In genomic region chr12:100997830-100998563, GRCm38 (mm10) we compare ENCODE assay signal across 13 mouse cellular contexts. TPM values are rescaled to one million over a fixed set of nuclear protein-coding genes. Genes with fewer than 3 reads are reported as not detected.
A peak's percentile ranks its signal among the peaks of the same experiment; 100 is the strongest.
DNase-seq lines count a peak whose midpoint lies in the region; ATAC-seq and TF ChIP-seq lines count a peak whose summit lies in the region.
"Had no signal": no experiment of that assay in that cellular context is flagged by ENCODE, and none has a peak within 500 bp of the region (broad histone marks: within the 10 kb centered on the region; RNA-seq: fewer than 3 reads in every experiment).

No protein-coding gene starts in this region.

- no peak overlapping the region for H3K4me3 ChIP-seq in forebrain, embryonic 10.5 days
- H3K4me3 ChIP-seq in forebrain, postnatal 0 days (ENCODE audit: low read depth, low read length), result no peak overlapping the region
- H3K4me3 ChIP-seq in stomach, embryonic 14.5 days (ENCODE audit: low read depth, low read length), result no peak overlapping the region
- H3K4me3 ChIP-seq in stomach, postnatal 0 days (ENCODE audit: low read depth, low read length), result no peak overlapping the region
- H3K4me3 ChIP-seq in intestine, embryonic 14.5 days (ENCODE audit: low read depth, low read length), result no peak overlapping the region
- no peak overlapping the region for H3K4me3 ChIP-seq in stomach, embryonic 16.5 days (replicated peaks; ENCODE audit: low read length)

- no peaks in the 10 kb centered on the region for H3K9me3 ChIP-seq in forebrain, embryonic 10.5 days
- no peaks in the 10 kb centered on the region for H3K9me3 ChIP-seq in forebrain, postnatal 0 days (ENCODE audit: low read length)
- H3K9me3 ChIP-seq in stomach, embryonic 14.5 days (ENCODE audit: control insufficient read depth, low read depth, low read length), result no peaks in the 10 kb centered on the region
- no peaks in the 10 kb centered on the region for H3K9me3 ChIP-seq in stomach, postnatal 0 days (ENCODE audit: control insufficient read depth, low read length)
- no peaks in the 10 kb centered on the region for H3K9me3 ChIP-seq in intestine, embryonic 14.5 days (ENCODE audit: control insufficient read depth, low read length)
- no peaks in the 10 kb centered on the region for H3K9me3 ChIP-seq in stomach, embryonic 16.5 days (replicated peaks; ENCODE audit: control insufficient read depth, low read length)

- no peak overlapping the region for H3K9ac ChIP-seq in forebrain, postnatal 0 days
- no peak overlapping the region for H3K9ac ChIP-seq in stomach, embryonic 14.5 days (replicated peaks; ENCODE audit: low read depth, low read length)
- no peak overlapping the region for H3K9ac ChIP-seq in stomach, postnatal 0 days (ENCODE audit: low read length)
- no peak overlapping the region for H3K9ac ChIP-seq in intestine, embryonic 14.5 days (ENCODE audit: low read length)
- no peak overlapping the region; the same call in 1 of the 2 replicates for H3K9ac ChIP-seq in stomach, embryonic 16.5 days (ENCODE audit: low read length)

- H3K4me2 ChIP-seq in forebrain, postnatal 0 days (ENCODE audit: low read depth), result no peak overlapping the region
- no peak overlapping the region for H3K4me2 ChIP-seq in stomach, embryonic 14.5 days (replicated peaks; ENCODE audit: low read depth, low read length)
- H3K4me2 ChIP-seq in stomach, postnatal 0 days (replicated peaks; ENCODE audit: low read depth), result no peak overlapping the region
- no peak overlapping the region for H3K4me2 ChIP-seq in intestine, embryonic 14.5 days (ENCODE audit: low read length)
- H3K4me2 ChIP-seq in stomach, embryonic 16.5 days (ENCODE audit: low read depth, low read length), result no peak overlapping the region

- peaks cover 100% of the 10 kb centered on the region for H3K4me1 ChIP-seq in forebrain, embryonic 10.5 days
- peaks cover 4% of the 10 kb centered on the region; the same call in 1 of the 2 replicates for H3K4me1 ChIP-seq in forebrain, postnatal 0 days (ENCODE audit: insufficient read depth)
- peaks cover 30% of the 10 kb centered on the region for H3K4me1 ChIP-seq in stomach, embryonic 14.5 days (ENCODE audit: control insufficient read depth, insufficient read depth, low read length)
- H3K4me1 ChIP-seq in stomach, postnatal 0 days (replicated peaks; ENCODE audit: control insufficient read depth, insufficient read depth), result peaks cover 2% of the 10 kb centered on the region; the same call in 1 of the 2 replicates
- peaks cover 24% of the 10 kb centered on the region for H3K4me1 ChIP-seq in intestine, embryonic 14.5 days (replicated peaks; ENCODE audit: control insufficient read depth, insufficient read depth, low read length)
- peaks cover 26% of the 10 kb centered on the region for H3K4me1 ChIP-seq in stomach, embryonic 16.5 days (ENCODE audit: control insufficient read depth, insufficient read depth, low read length)

- no peak for TF ChIP-seq EP300 in stomach, postnatal 0 days (optimal IDR thresholded peaks at IDR 0.05)

- DNase-seq in forebrain, embryonic 10.5 days (ENCODE audit: extremely low spot score, low spot score), result peak; percentile 49
- no peak for DNase-seq in forebrain, postnatal 0 days
- no peak for DNase-seq in stomach, postnatal 0 days (ENCODE audit: low spot score)
- DNase-seq in intestine, embryonic 14.5 days (ENCODE audit: low spot score), result no peak
- DNase-seq in layer of hippocampus, adult 9-10 months (ENCODE audit: low spot score), result no peak
- no peak for DNase-seq in lung, postnatal 25 days (ENCODE audit: low spot score)
- DNase-seq: cerebellum, adult 8-10 months; gastrocnemius, postnatal 14 days; kidney, postnatal 14 days had no signal

- ATAC-seq in forebrain, postnatal 0 days, result no peak
- ATAC-seq in stomach, embryonic 14.5 days (ENCODE audit: insufficient number of reproducible peaks, insufficient read depth, low FRiP score, low read depth), result peak; percentile 42; the same call in 1 of the 2 replicates
- ATAC-seq in stomach, postnatal 0 days (ENCODE audit: low FRiP score, low TSS enrichment), result no peak
- peak; percentile 41 for ATAC-seq in intestine, embryonic 14.5 days (replicated peaks; ENCODE audit: low FRiP score, low TSS enrichment, low read depth)
- ATAC-seq in stomach, embryonic 16.5 days (ENCODE audit: insufficient read depth, low FRiP score), result peak; percentile 26; the same call in 1 of the 2 replicates
- ATAC-seq: activated CD4-positive, CD25-positive, alpha-beta regulatory T cell, adult 4 months had no signal

- H3K27ac ChIP-seq in forebrain, embryonic 10.5 days, result peak overlapping the region; percentile 66; the same call in 1 of the 2 replicates
- no peak overlapping the region for H3K27ac ChIP-seq in forebrain, postnatal 0 days (ENCODE audit: low read depth, low read length)
- H3K27ac ChIP-seq in stomach, embryonic 14.5 days (ENCODE audit: low read length), result peak overlapping the region; percentile 33; the same call in 1 of the 2 replicates
- H3K27ac ChIP-seq in stomach, postnatal 0 days (replicated peaks), result no peak overlapping the region
- no peak overlapping the region for H3K27ac ChIP-seq in intestine, embryonic 14.5 days (ENCODE audit: low read depth)
- peak overlapping the region; percentile 24; the same call in 1 of the 2 replicates for H3K27ac ChIP-seq in stomach, embryonic 16.5 days (ENCODE audit: low read length)
- H3K27ac ChIP-seq: macrophage had no signal

- WGBS in forebrain, embryonic 10.5 days, result 18% methylated on average over 10 of the region's 10 CpGs
- 25% methylated on average over 10 of the region's 10 CpGs for WGBS in forebrain, postnatal 0 days
- WGBS in stomach, embryonic 14.5 days, result 10% methylated on average over 10 of the region's 10 CpGs
- 15% methylated on average over 10 of the region's 10 CpGs for WGBS in stomach, postnatal 0 days
- 8% methylated on average over 10 of the region's 10 CpGs for WGBS in intestine, embryonic 14.5 days
- WGBS in stomach, embryonic 16.5 days, result 16% methylated on average over 10 of the region's 10 CpGs

- H3K27me3 ChIP-seq in forebrain, embryonic 10.5 days (ENCODE audit: poor library complexity, severe bottlenecking), result no peaks in the 10 kb centered on the region
- no peaks in the 10 kb centered on the region for H3K27me3 ChIP-seq in forebrain, postnatal 0 days (ENCODE audit: insufficient read depth, low read length)
- H3K27me3 ChIP-seq in stomach, embryonic 14.5 days (ENCODE audit: control insufficient read depth, insufficient read depth, low read length), result no peaks in the 10 kb centered on the region
- no peaks in the 10 kb centered on the region for H3K27me3 ChIP-seq in stomach, postnatal 0 days (ENCODE audit: control insufficient read depth, insufficient read depth, low read length)
- no peaks in the 10 kb centered on the region for H3K27me3 ChIP-seq in intestine, embryonic 14.5 days (replicated peaks; ENCODE audit: control insufficient read depth, insufficient read depth, low read length)
- no peaks in the 10 kb centered on the region for H3K27me3 ChIP-seq in stomach, embryonic 16.5 days (ENCODE audit: control insufficient read depth, insufficient read depth, low read length)

- peaks cover 17% of the 10 kb centered on the region for H3K36me3 ChIP-seq in forebrain, embryonic 10.5 days (replicated peaks)
- H3K36me3 ChIP-seq in forebrain, postnatal 0 days (ENCODE audit: insufficient read depth), result no peaks in the 10 kb centered on the region
- H3K36me3 ChIP-seq in stomach, embryonic 14.5 days (ENCODE audit: control insufficient read depth, insufficient read depth, low read length), result no peaks in the 10 kb centered on the region
- H3K36me3 ChIP-seq in stomach, postnatal 0 days (ENCODE audit: control insufficient read depth, insufficient read depth, low read length), result no peaks in the 10 kb centered on the region
- H3K36me3 ChIP-seq in intestine, embryonic 14.5 days (ENCODE audit: control insufficient read depth, insufficient read depth, low read length), result no peaks in the 10 kb centered on the region
- H3K36me3 ChIP-seq in stomach, embryonic 16.5 days (ENCODE audit: control insufficient read depth, insufficient read depth, low read length), result no peaks in the 10 kb centered on the region

- no peak for TF ChIP-seq CTCF in forebrain, postnatal 0 days (IDR thresholded peaks at IDR 0.05; ENCODE audit: low read depth)
- TF ChIP-seq CTCF in stomach, postnatal 0 days (IDR thresholded peaks at IDR 0.05; ENCODE audit: low read depth), result no peak

RNA-seq across cellular contexts. Expression of gene Ccdc88c, which starts 30.9 kb away (rescaled TPM):
- 19.8 and 22.6 TPM in 2 replicates for polyA plus RNA-seq in forebrain, embryonic 10.5 days (2016; fragmentation: Nextera tagmentation; extraction: Ambion mirVana)
- total RNA-seq in forebrain, postnatal 0 days (2014; rRNA removed), result 31.3 and 31.5 TPM in 2 replicates
- polyA plus RNA-seq in forebrain, postnatal 0 days (2015; fragmentation: Nextera tagmentation; extraction: Ambion mirVana), result 12.4 and 14.6 TPM in 2 replicates
- polyA plus RNA-seq in stomach, embryonic 14.5 days (2014; fragmentation: Nextera tagmentation; extraction: Ambion mirVana), result 12.1 and 13.3 TPM in 2 replicates
- 5.7 and 6.0 TPM in 2 replicates for polyA plus RNA-seq in stomach, postnatal 0 days (2015; fragmentation: Nextera tagmentation; extraction: Ambion mirVana)
- polyA plus RNA-seq in intestine, embryonic 14.5 days (2014; fragmentation: Nextera tagmentation; extraction: Ambion mirVana), result 14.5 and 15.2 TPM in 2 replicates
- 8.3 and 11.1 TPM in 2 replicates for polyA plus RNA-seq in stomach, embryonic 16.5 days (2015; fragmentation: Nextera tagmentation; extraction: Ambion mirVana)

Comparison
In these comparisons a context has a peak if more than half of its experiments do, and no peak if none do; other contexts are left out.
1. H3K27ac ChIP-seq: peak in forebrain, embryonic 10.5 days (single experiment), stomach, embryonic 14.5 days (single experiment) and stomach, embryonic 16.5 days (single experiment); none in forebrain, postnatal 0 days (single experiment), stomach, postnatal 0 days (single experiment) and intestine, embryonic 14.5 days (single experiment).
2. ATAC-seq: peak in stomach, embryonic 14.5 days (single experiment), intestine, embryonic 14.5 days (single experiment) and stomach, embryonic 16.5 days (single experiment); none in forebrain, postnatal 0 days (single experiment) and stomach, postnatal 0 days (single experiment).